Mouse (Mus musculus) hindbrain, embryonic 15.5 days (tissue): ENCODE results near the gene Pebp1. TPM values are rescaled to one million over a fixed set of nuclear protein-coding genes. Genes with fewer than 3 reads are reported as not detected.
A peak's percentile ranks its signal among the peaks of the same experiment; 100 is the strongest.

Source experiments
- ATAC-seq: fragments of 200-750 bp; cut with Nextera tagmentation; 2 replicates; pipeline ENCODE4 v1.8.0; 2017; ENCODE audit warnings: low read depth, moderate number of reproducible peaks, moderate TSS enrichment; ENCODE audit not compliant: low FRiP score
- H3K27ac ChIP-seq: fragments of 300-500 bp; sonication (generic); replicated peaks from 2 replicates; pipeline ENCODE4 v1.5.1; 2015; ENCODE audit warnings: mild to moderate bottlenecking, inconsistent platforms
- H3K27me3 ChIP-seq: fragments of 300-500 bp; sonication (generic); 2 replicates; pipeline ENCODE4 v1.6.1; 2015; ENCODE audit warnings: control low read depth, inconsistent platforms
- H3K36me3 ChIP-seq: fragments of 300-500 bp; sonication (generic); 2 replicates; pipeline ENCODE4 v1.6.1; 2015; ENCODE audit warnings: control low read depth, inconsistent platforms
- H3K4me1 ChIP-seq: fragments of 300-500 bp; sonication (generic); replicated peaks from 2 replicates; pipeline ENCODE4 v1.6.1; 2015; ENCODE audit warnings: control low read depth, inconsistent platforms
- H3K4me2 ChIP-seq: fragments of 300-500 bp; sonication (generic); 2 replicates; pipeline ENCODE4 v1.6.1; 2015; ENCODE audit warnings: moderate library complexity, mild to moderate bottlenecking, inconsistent platforms
- H3K4me3 ChIP-seq: fragments of 300-500 bp; sonication (generic); 2 replicates; pipeline ENCODE4 v1.5.1; 2015; ENCODE audit warnings: mild to moderate bottlenecking, inconsistent platforms
- H3K9ac ChIP-seq: fragments of 300-500 bp; sonication (generic); 2 replicates; pipeline ENCODE4 v1.6.1; 2015; ENCODE audit warnings: inconsistent platforms
- H3K9me3 ChIP-seq: fragments of 300-500 bp; sonication (generic); 2 replicates; pipeline ENCODE4 v1.6.1; 2016; ENCODE audit warnings: control low read depth, inconsistent platforms
- whole genome bisulfite sequencing: fragments of 180-500 bp; shearing (Covaris S2); methylation state at CpG from one replicate; pipeline ENCODE4 v1.1.7; 2015; 5-methylcytosine and 5-hydroxymethylcytosine counted together
- polyA plus RNA-seq: library from polyadenylated mRNA; unstranded; fragments of >200 nt; fragmentation: Nextera tagmentation; extraction: Ambion mirVana; gene quantifications from 2 replicates; pipeline ENCODE4 v1.2.1, GENCODE M21; 2015

Pebp1 gene
- polyA plus RNA-seq, 1 experiment from 2014 or later, result 1,090 TPM

GRCm38 (mm10) chr5:117284029-117284428 is 3.4 kb downstream of the Pebp1 start:
- Histone ChIP-seq H3K27me3 (no peaks in the 10 kb centered on the region), H3K36me3 (peaks cover 28% of the 10 kb centered on the region), H3K9ac (no peak overlapping the region), H3K4me3 (no peak overlapping the region), H3K4me2 (peak overlapping the region; percentile 23; the same call in 1 of the 2 replicates), H3K9me3 (no peaks in the 10 kb centered on the region), H3K27ac (peak overlapping the region; percentile 56; the same call in 1 of the 2 replicates), H3K4me1 (peaks cover 36% of the 10 kb centered on the region)
- 56% methylated on average over 9 of the region's 9 CpGs for WGBS
- 0 out of 2 replicates have a peak, but pooled peaks have one; percentile 36 for ATAC-seq

- H3K36me3 ChIP-seq, result peaks cover 28% of the 10 kb centered on the region
- H3K27ac ChIP-seq, result no peak overlapping the region
- ATAC-seq, result no peak
- 90% methylated on average over 8 of the region's 8 CpGs for WGBS
- H3K4me3 ChIP-seq, result no peak overlapping the region
- no peak overlapping the region for H3K4me2 ChIP-seq
- H3K9me3 ChIP-seq, result no peaks in the 10 kb centered on the region
- H3K4me1 ChIP-seq, result peaks cover 31% of the 10 kb centered on the region
- H3K9ac ChIP-seq, result no peak overlapping the region
- no peaks in the 10 kb centered on the region for H3K27me3 ChIP-seq
Measured at GRCm38 (mm10) chr5:117282360-117282759, 5.1 kb downstream of the Pebp1 start.

- Histone ChIP-seq H3K4me1 (peaks cover 27% of the 10 kb centered on the region), H3K27me3 (no peaks in the 10 kb centered on the region), H3K27ac (no peak overlapping the region), H3K36me3 (peaks cover 28% of the 10 kb centered on the region), H3K9me3 (no peaks in the 10 kb centered on the region), H3K9ac (no peak overlapping the region), H3K4me2 (no peak overlapping the region), H3K4me3 (no peak overlapping the region)
- ATAC-seq, result no peak
- 94% methylated on average over 10 of the region's 10 CpGs for WGBS
Measured at GRCm38 (mm10) chr5:117281536-117281935, 5.9 kb downstream of the Pebp1 start.

- no peaks in the 10 kb centered on the region for H3K9me3 ChIP-seq
- no peaks in the 10 kb centered on the region for H3K27me3 ChIP-seq
- no peak overlapping the region for H3K4me3 ChIP-seq
- peaks cover 8% of the 10 kb centered on the region for H3K4me1 ChIP-seq
- WGBS, result 82% methylated on average over 4 of the region's 4 CpGs
- ATAC-seq, result no peak
- no peak overlapping the region for H3K27ac ChIP-seq
- H3K36me3 ChIP-seq, result peaks cover 22% of the 10 kb centered on the region
- H3K4me2 ChIP-seq, result no peak overlapping the region
- no peak overlapping the region for H3K9ac ChIP-seq
Measured at GRCm38 (mm10) chr5:117279669-117280050, 7.8 kb downstream of the Pebp1 start.

GRCm38 (mm10) chr5:117278809-117279668 is 8.4 kb downstream of the Pebp1 start:
- Histone ChIP-seq H3K9ac (no peak overlapping the region), H3K4me1 (peaks cover 2% of the 10 kb centered on the region), H3K36me3 (peaks cover 17% of the 10 kb centered on the region), H3K4me2 (no peak overlapping the region), H3K27ac (no peak overlapping the region), H3K4me3 (no peak overlapping the region), H3K9me3 (no peaks in the 10 kb centered on the region), H3K27me3 (no peaks in the 10 kb centered on the region)
- WGBS, result 91% methylated on average over 15 of the region's 15 CpGs
- ATAC-seq, result no peak

- Histone ChIP-seq H3K9ac (no peak overlapping the region), H3K27ac (no peak overlapping the region)
- WGBS, result 92% methylated on average over 6 of the region's 6 CpGs
Measured at GRCm38 (mm10) chr5:117277784-117278183, 9.6 kb downstream of the Pebp1 start.

DNA sequence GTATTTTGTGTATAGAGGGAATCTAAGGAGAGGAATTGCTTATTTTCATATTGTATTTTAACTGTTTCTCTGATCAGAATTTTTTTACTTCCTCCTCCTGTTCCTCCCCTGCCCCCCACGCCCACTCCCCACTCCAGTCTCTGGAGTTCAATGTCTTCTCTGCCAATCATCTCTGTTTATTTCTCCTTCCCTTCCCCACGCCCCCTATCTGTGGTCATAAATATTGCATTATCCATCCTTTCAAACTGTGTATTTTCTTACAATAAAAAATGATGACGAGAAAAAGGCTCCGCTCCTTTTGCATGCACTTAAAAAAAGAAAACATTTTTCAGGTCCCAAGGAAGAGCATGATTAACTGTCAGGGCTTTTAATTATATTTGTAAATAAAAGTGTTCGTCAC is 12.6 kb downstream of the Pebp1 start:
- Histone ChIP-seq H3K36me3 (peaks cover 10% of the 10 kb centered on the region; the same call in 1 of the 2 replicates), H3K9me3 (no peaks in the 10 kb centered on the region), H3K9ac (no peak overlapping the region), H3K4me1 (no peaks in the 10 kb centered on the region), H3K4me2 (no peak overlapping the region), H3K27me3 (no peaks in the 10 kb centered on the region), H3K27ac (no peak overlapping the region), H3K4me3 (no peak overlapping the region)
- 61% methylated on average over 5 of the region's 5 CpGs for WGBS
- ATAC-seq, result no peak

More at GRCm38 (mm10) chr5:117277784-117278183, 9.6 kb downstream of the Pebp1 start:
- Histone ChIP-seq H3K4me2 (no peak overlapping the region), H3K9me3 (no peaks in the 10 kb centered on the region), H3K4me1 (no peaks in the 10 kb centered on the region), H3K4me3 (no peak overlapping the region), H3K36me3 (peaks cover 18% of the 10 kb centered on the region), H3K27me3 (no peaks in the 10 kb centered on the region)
- no peak for ATAC-seq

GRCm38 (mm10) chr5:117271945-117272344 is 15.5 kb downstream of the Pebp1 start:
- Histone ChIP-seq H3K4me2 (no peak overlapping the region), H3K27me3 (no peaks in the 10 kb centered on the region), H3K9me3 (no peaks in the 10 kb centered on the region), H3K4me3 (no peak overlapping the region), H3K9ac (no peak overlapping the region), H3K36me3 (peaks cover 16% of the 10 kb centered on the region; the same call in 1 of the 2 replicates), H3K27ac (no peak overlapping the region), H3K4me1 (no peaks in the 10 kb centered on the region)
- WGBS, result 83% methylated on average over 14 of the region's 14 CpGs
- no peak for ATAC-seq

- H3K36me3 ChIP-seq, result peaks cover 37% of the 10 kb centered on the region
Measured at GRCm38 (mm10) chr5:117269395-117269794, 18.0 kb downstream of the Pebp1 start.

GRCm38 (mm10) chr5:117268749-117269148 is 18.7 kb downstream of the Pebp1 start:
- peaks cover 43% of the 10 kb centered on the region for H3K36me3 ChIP-seq
- H3K27me3 ChIP-seq, result no peaks in the 10 kb centered on the region
- no peaks in the 10 kb centered on the region for H3K9me3 ChIP-seq
- no peaks in the 10 kb centered on the region for H3K4me1 ChIP-seq
- ATAC-seq, result no peak
- no peak overlapping the region for H3K4me2 ChIP-seq
- 51% methylated on average over 5 of the region's 5 CpGs for WGBS
- no peak overlapping the region for H3K9ac ChIP-seq
- no peak overlapping the region for H3K27ac ChIP-seq
- no peak overlapping the region for H3K4me3 ChIP-seq

More at GRCm38 (mm10) chr5:117269395-117269794, 18.0 kb downstream of the Pebp1 start:
- H3K27me3 ChIP-seq, result no peaks in the 10 kb centered on the region
- no peaks in the 10 kb centered on the region for H3K4me1 ChIP-seq
- no peak overlapping the region for H3K4me3 ChIP-seq
- no peak overlapping the region for H3K27ac ChIP-seq
- no peak for ATAC-seq
- H3K4me2 ChIP-seq, result no peak overlapping the region
- WGBS, result 97% methylated on average over 12 of the region's 12 CpGs
- no peak overlapping the region for H3K9ac ChIP-seq
- H3K9me3 ChIP-seq, result no peaks in the 10 kb centered on the region

DNA sequence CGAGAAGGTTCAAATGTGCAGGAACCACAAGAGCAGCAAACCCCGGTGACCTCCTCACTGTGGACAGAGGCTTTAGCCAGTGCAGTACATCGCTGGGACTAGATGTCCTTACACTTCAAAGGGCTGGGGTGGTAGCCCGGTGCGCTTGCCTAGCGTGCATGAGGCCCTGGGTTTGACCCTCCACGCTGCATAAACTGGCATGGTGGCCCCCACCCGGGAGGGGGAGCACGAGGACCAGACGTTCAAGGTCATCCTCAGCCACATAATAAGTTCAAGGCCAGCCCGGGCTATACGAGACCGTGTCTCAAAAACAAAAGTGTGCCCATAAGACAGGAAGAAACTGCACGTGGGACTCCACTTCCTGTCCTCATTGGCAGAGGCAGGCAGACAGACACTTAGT is 19.5 kb downstream of the Pebp1 start:
- H3K9ac ChIP-seq, result no peak overlapping the region
- H3K4me1 ChIP-seq, result no peaks in the 10 kb centered on the region
- no peak overlapping the region for H3K4me3 ChIP-seq
- H3K4me2 ChIP-seq, result no peak overlapping the region
- H3K27me3 ChIP-seq, result no peaks in the 10 kb centered on the region
- H3K27ac ChIP-seq, result no peak overlapping the region
- H3K36me3 ChIP-seq, result peaks cover 49% of the 10 kb centered on the region
- ATAC-seq, result no peak
- 89% methylated on average over 14 of the region's 14 CpGs for WGBS
- no peaks in the 10 kb centered on the region for H3K9me3 ChIP-seq

DNA sequence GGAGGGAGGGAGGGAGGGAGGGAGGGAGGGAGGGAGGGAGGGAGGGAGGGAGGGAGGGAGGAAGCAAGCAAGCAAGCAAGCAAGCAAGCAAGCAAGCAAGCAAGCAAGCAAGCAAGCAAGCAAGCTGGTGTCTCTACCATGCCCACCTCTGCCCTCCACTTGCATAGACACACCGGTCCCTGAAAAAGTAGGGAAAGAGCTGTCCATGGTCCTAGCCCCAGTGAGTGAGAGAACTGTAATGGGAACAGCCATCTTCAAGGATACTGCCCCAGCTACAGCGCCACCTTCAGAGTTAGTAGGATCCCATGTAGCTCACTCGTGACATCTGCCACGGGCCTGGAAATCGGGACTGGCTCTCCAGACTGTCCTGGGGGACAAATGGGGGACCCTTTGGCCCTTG is 22.7 kb downstream of the Pebp1 start:
- no peak overlapping the region for H3K27ac ChIP-seq
- H3K36me3 ChIP-seq, result peaks cover 62% of the 10 kb centered on the region
- H3K27me3 ChIP-seq, result no peaks in the 10 kb centered on the region
- no peak overlapping the region for H3K9ac ChIP-seq
- no peak overlapping the region for H3K4me2 ChIP-seq
- no peak overlapping the region for H3K4me3 ChIP-seq
- WGBS, result 47% methylated on average over 5 of the region's 5 CpGs
- ATAC-seq, result no peak
- H3K4me1 ChIP-seq, result no peaks in the 10 kb centered on the region
- H3K9me3 ChIP-seq, result no peaks in the 10 kb centered on the region
